Mouse (Mus musculus): ENCODE results near the gene Lmo4. TPM values are rescaled to one million over a fixed set of nuclear protein-coding genes. Genes with fewer than 3 reads are reported as not detected.

Gene Lmo4
- polyA plus RNA-seq (2012; rRNA removed), result 13.8 and 16.5 TPM in 2 replicates

GRCm38 (mm10) chr3:144204413-144205311 lies at the start of gene Lmo4:
Gene Lmo4, minus strand, starts transcription at chr3:144205220.

Data from liver, embryonic 14 days (tissue).